Mouse (Mus musculus) intestine, postnatal 0 days (tissue): ENCODE results near the gene Atp1a1. TPM values are rescaled to one million over a fixed set of nuclear protein-coding genes. Genes with fewer than 3 reads are reported as not detected.

ENCODE experiments used
- ATAC-seq: fragments of 200-750 bp; cut with Nextera tagmentation; 2 replicates; pipeline ENCODE4 v1.8.0; 2017; ENCODE audit warnings: mild to moderate bottlenecking, moderate TSS enrichment, moderate library complexity
- H3K27ac ChIP-seq: fragments of 300-500 bp; sonication (generic); 2 replicates; pipeline ENCODE4 v1.5.1; 2014; ENCODE audit warnings: mild to moderate bottlenecking, low read depth, low read length, moderate library complexity
- H3K27me3 ChIP-seq: fragments of 300-500 bp; sonication (generic); replicated peaks from 2 replicates; pipeline ENCODE4 v1.6.1; 2014; ENCODE audit warnings: low read length, mixed read lengths; ENCODE audit not compliant: control insufficient read depth, insufficient read depth
- H3K36me3 ChIP-seq: fragments of 300-500 bp; sonication (generic); 2 replicates; pipeline ENCODE4 v1.6.1; 2014; ENCODE audit warnings: mild to moderate bottlenecking, moderate library complexity; ENCODE audit not compliant: control insufficient read depth, insufficient read depth
- H3K4me1 ChIP-seq: fragments of 300-500 bp; sonication (generic); replicated peaks from 2 replicates; pipeline ENCODE4 v1.6.1; 2014; ENCODE audit warnings: antibody characterized with exemption, low read length, mixed read lengths; ENCODE audit not compliant: control insufficient read depth, insufficient read depth
- H3K4me2 ChIP-seq: fragments of 300-500 bp; sonication (generic); replicated peaks from 2 replicates; pipeline ENCODE4 v1.6.1; 2014; ENCODE audit warnings: low read depth, mild to moderate bottlenecking, moderate library complexity
- H3K4me3 ChIP-seq: fragments of 300-500 bp; sonication (generic); 2 replicates; pipeline ENCODE4 v1.5.1; 2014; ENCODE audit warnings: low read depth, low read length
- H3K9ac ChIP-seq: fragments of 300-500 bp; sonication (generic); 2 replicates; pipeline ENCODE4 v1.6.1; 2014; ENCODE audit warnings: mild to moderate bottlenecking, low read depth, low read length
- H3K9me3 ChIP-seq: fragments of 300-500 bp; sonication (generic); 2 replicates; pipeline ENCODE4 v1.6.1; 2016; ENCODE audit warnings: mixed run types; ENCODE audit not compliant: control insufficient read depth
- CTCF ChIP-seq: sonication (generic); IDR thresholded peaks from 2 replicates; pipeline ENCODE4 v1.5.1; 2016; ENCODE audit warnings: low read depth, mild to moderate bottlenecking, control low read depth, antibody characterized with exemption, moderate library complexity
- WGBS: fragments of 180-500 bp; shearing (Covaris S2); extraction: QIAGEN DNeasy Blood & Tissue Kit; methylation state at CpG from one replicate; pipeline ENCODE4 v1.1.7; 2014; 5-methylcytosine and 5-hydroxymethylcytosine counted together
- polyA plus RNA-seq: library from polyadenylated mRNA; unstranded; fragments of >200 nt; fragmentation: Nextera tagmentation; extraction: Ambion mirVana; gene quantifications from 2 replicates; pipeline ENCODE4 v1.2.1, GENCODE M21; 2015

Atp1a1 gene
- polyA plus RNA-seq, 1 experiment from 2014 or later, result 318 TPM

DNA sequence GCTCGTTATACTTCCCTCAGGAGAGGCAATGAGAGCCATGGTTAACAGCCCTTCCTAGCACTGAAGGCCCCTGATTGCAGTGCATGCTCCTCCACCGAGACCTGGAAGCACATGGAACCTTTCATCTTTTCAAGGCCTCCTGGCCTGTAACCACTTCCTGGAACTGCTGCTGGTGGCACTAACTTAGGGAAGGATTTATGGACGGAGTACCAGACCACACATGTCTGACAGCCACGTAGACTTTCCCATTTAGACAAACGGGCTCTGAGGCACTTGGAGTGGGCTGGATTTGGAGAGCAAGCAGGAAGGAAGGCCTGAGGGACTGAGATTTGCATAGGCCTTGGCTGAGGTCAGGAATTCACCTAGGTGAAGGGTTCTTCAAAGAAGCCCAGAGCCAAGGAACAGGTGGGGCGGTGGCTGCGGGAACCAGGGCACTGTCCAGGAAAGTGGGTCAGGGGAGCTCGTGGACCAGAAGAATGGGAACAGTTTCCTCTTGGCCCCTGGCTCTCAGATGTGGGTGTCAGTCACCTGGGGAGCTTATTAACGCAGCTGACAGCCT lies 28.9 kb downstream of the Atp1a1 start:
- Histone ChIP-seq H3K4me1 (no peaks in the 10 kb centered on the region), H3K27me3 (no peaks in the 10 kb centered on the region), H3K9me3 (no peaks in the 10 kb centered on the region), H3K27ac (no peak overlapping the region), H3K9ac (no peak overlapping the region), H3K36me3 (peaks cover 55% of the 10 kb centered on the region), H3K4me2 (no peak overlapping the region), H3K4me3 (no peak overlapping the region)
- WGBS, result 58% methylated on average over 9 of the region's 9 CpGs
- no peak for TF ChIP-seq CTCF
- ATAC-seq, result no peak

GRCm38 (mm10) chr3:101574463-101575193 lies 29.9 kb downstream of the Atp1a1 start:
- no peak for ATAC-seq
- 83% methylated on average over 3 of the region's 3 CpGs for WGBS
- no peak overlapping the region for H3K27ac ChIP-seq
- H3K36me3 ChIP-seq, result peaks cover 45% of the 10 kb centered on the region
- no peaks in the 10 kb centered on the region for H3K4me1 ChIP-seq
- no peak for TF ChIP-seq CTCF
- no peak overlapping the region for H3K4me3 ChIP-seq
- H3K4me2 ChIP-seq, result no peak overlapping the region
- H3K9ac ChIP-seq, result no peak overlapping the region
- H3K27me3 ChIP-seq, result no peaks in the 10 kb centered on the region
- no peaks in the 10 kb centered on the region for H3K9me3 ChIP-seq

DNA sequence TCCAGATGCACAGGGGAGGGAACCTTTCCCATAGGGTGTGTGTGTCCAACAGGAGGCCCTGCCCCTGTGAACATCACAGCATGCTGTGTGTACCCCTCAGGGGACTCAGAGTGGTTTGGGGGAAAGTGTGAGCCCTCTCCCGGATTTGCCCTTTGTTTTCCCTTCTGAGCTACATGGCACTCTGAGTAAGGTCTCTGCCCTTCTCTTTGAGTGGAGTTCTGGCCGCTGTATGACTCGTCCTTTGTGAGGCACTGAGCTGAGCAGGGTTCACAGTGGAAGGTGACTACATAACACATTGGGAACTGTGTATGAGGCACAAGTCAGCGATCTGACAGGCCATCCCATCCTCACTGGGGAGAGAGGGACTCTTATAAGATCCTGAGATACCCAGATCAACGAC lies 31.5 kb downstream of the Atp1a1 start:
- 65% methylated on average over 5 of the region's 5 CpGs for WGBS
- no peak overlapping the region for H3K27ac ChIP-seq
- no peak for TF ChIP-seq CTCF
- peaks cover 29% of the 10 kb centered on the region for H3K36me3 ChIP-seq
- no peak for ATAC-seq
- no peak overlapping the region for H3K4me3 ChIP-seq
- no peak overlapping the region for H3K4me2 ChIP-seq
- no peaks in the 10 kb centered on the region for H3K4me1 ChIP-seq
- H3K9me3 ChIP-seq, result no peaks in the 10 kb centered on the region
- no peaks in the 10 kb centered on the region for H3K27me3 ChIP-seq
- H3K9ac ChIP-seq, result no peak overlapping the region

- WGBS, result 61% methylated on average over 7 of the region's 7 CpGs
- ATAC-seq, result no peak
Measured at GRCm38 (mm10) chr3:101572174-101572626, 32.3 kb downstream of the Atp1a1 start.

DNA sequence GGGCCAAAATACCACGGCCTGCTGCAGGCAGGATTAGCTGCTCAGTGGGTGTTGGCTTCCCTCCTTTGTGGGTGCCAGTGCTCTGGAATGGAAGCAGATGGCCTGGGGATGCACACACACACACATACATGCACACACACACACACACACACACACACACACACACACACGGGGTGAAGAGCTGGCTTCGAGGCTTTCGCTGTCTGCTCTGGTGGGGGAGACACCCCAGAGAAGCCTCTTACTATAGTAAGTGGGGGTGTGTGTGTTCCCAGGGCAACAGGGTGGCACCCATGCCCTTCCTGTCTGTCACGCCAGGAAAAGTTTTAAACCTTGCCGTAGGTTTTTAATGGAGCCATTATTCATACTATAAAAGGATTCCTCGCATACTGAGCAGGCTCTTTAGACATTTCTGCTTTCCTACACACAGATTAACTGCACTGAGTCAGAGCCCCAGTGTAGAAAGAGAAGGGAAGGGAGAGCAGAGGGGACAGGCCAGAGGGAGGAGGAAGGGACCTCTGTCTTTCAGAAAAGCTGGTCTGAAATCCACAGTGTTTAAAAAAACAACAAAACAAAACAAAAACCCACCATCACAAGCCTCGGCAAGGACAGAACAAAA lies 32.9 kb downstream of the Atp1a1 start:
- no peak overlapping the region for H3K9ac ChIP-seq
- H3K4me1 ChIP-seq, result no peaks in the 10 kb centered on the region
- no peaks in the 10 kb centered on the region for H3K27me3 ChIP-seq
- H3K4me2 ChIP-seq, result no peak overlapping the region
- peaks cover 15% of the 10 kb centered on the region for H3K36me3 ChIP-seq
- WGBS, result 73% methylated on average over 8 of the region's 8 CpGs
- no peak overlapping the region for H3K4me3 ChIP-seq
- ATAC-seq, result no peak
- H3K27ac ChIP-seq, result no peak overlapping the region
- TF ChIP-seq CTCF, result no peak
- H3K9me3 ChIP-seq, result no peaks in the 10 kb centered on the region

More at GRCm38 (mm10) chr3:101572174-101572626, 32.3 kb downstream of the Atp1a1 start:
- Histone ChIP-seq H3K4me2 (no peak overlapping the region), H3K36me3 (peaks cover 21% of the 10 kb centered on the region), H3K4me3 (no peak overlapping the region), H3K27ac (no peak overlapping the region), H3K9ac (no peak overlapping the region), H3K4me1 (no peaks in the 10 kb centered on the region), H3K9me3 (no peaks in the 10 kb centered on the region), H3K27me3 (no peaks in the 10 kb centered on the region)
- TF ChIP-seq CTCF, result peak; percentile 24; the same call in 1 of the 2 replicates

- H3K4me2 ChIP-seq, result no peak overlapping the region
- TF ChIP-seq CTCF, result no peak
- no peaks in the 10 kb centered on the region for H3K27me3 ChIP-seq
- no peak overlapping the region for H3K27ac ChIP-seq
- no peak overlapping the region for H3K4me3 ChIP-seq
- WGBS, result 82% methylated on average over 6 of the region's 6 CpGs
- H3K9me3 ChIP-seq, result no peaks in the 10 kb centered on the region
- peaks cover 8% of the 10 kb centered on the region; the same call in 1 of the 2 replicates for H3K36me3 ChIP-seq
- H3K9ac ChIP-seq, result no peak overlapping the region
- no peak for ATAC-seq
- H3K4me1 ChIP-seq, result no peaks in the 10 kb centered on the region
Measured at GRCm38 (mm10) chr3:101570747-101571514, 33.6 kb downstream of the Atp1a1 start.
